Mouse (Mus musculus) lung, postnatal 0 days (tissue): ENCODE data around the gene Gm15446. TPM values are rescaled to one million over a fixed set of nuclear protein-coding genes. Genes with fewer than 3 reads are reported as not detected.
A peak's percentile ranks its signal among the peaks of the same experiment; 100 is the strongest.
"Not testable (repeated sequence)": the region's sequence is repeated elsewhere in the genome, so short reads cannot be mapped to it uniquely, and the experiment has no call there.

Source experiments
- ATAC-seq: fragments of 200-750 bp; cut with Nextera tagmentation; 2 replicates; pipeline ENCODE4 v1.8.0; 2017; ENCODE audit warnings: moderate library complexity
- DNase-seq: peaks from one replicate; pipeline ENCODE4 v3.0.0-alpha.2; 2016; ENCODE audit warnings: low spot score
- H3K27ac ChIP-seq: fragments of 300-500 bp; sonication (generic); 2 replicates; pipeline ENCODE4 v1.5.1; 2014; ENCODE audit warnings: antibody characterized with exemption, mild to moderate bottlenecking, low read length, mixed read lengths
- H3K27me3 ChIP-seq: fragments of 300-500 bp; sonication (generic); replicated peaks from 2 replicates; pipeline ENCODE4 v1.6.1; 2014; ENCODE audit warnings: low read length, mixed read lengths; ENCODE audit not compliant: insufficient read depth
- H3K36me3 ChIP-seq: fragments of 300-500 bp; sonication (generic); 2 replicates; pipeline ENCODE4 v1.6.1; 2014; ENCODE audit warnings: low read length, mixed read lengths; ENCODE audit not compliant: insufficient read depth
- H3K4me1 ChIP-seq: fragments of 300-500 bp; sonication (generic); 2 replicates; pipeline ENCODE4 v1.6.1; 2014; ENCODE audit warnings: antibody characterized with exemption, low read depth, low read length, mixed read lengths; ENCODE audit not compliant: insufficient read depth
- H3K4me2 ChIP-seq: fragments of 300-500 bp; sonication (generic); replicated peaks from 2 replicates; pipeline ENCODE4 v1.6.1; 2014; ENCODE audit warnings: low read depth, mild to moderate bottlenecking, low read length, moderate library complexity, mixed read lengths
- H3K4me3 ChIP-seq: fragments of 300-500 bp; sonication (generic); 2 replicates; pipeline ENCODE4 v1.5.1; 2014; ENCODE audit warnings: low read depth, low read length
- H3K9ac ChIP-seq: fragments of 300-500 bp; sonication (generic); replicated peaks from 2 replicates; pipeline ENCODE4 v1.6.1; 2014; ENCODE audit warnings: low read depth, mild to moderate bottlenecking
- H3K9me3 ChIP-seq: fragments of 300-500 bp; sonication (generic); 2 replicates; pipeline ENCODE4 v1.6.1; 2016; ENCODE audit warnings: low read length, mixed read lengths
- CTCF ChIP-seq: IDR thresholded peaks from 2 replicates; pipeline ENCODE4 v1.5.1; 2016; ENCODE audit warnings: antibody characterized with exemption, mild to moderate bottlenecking
- EP300 ChIP-seq: IDR thresholded peaks from 2 replicates; pipeline ENCODE4 v1.6.1; 2016; ENCODE audit warnings: antibody characterized with exemption, mild to moderate bottlenecking, control low read depth
- WGBS: fragments of 180-500 bp; shearing (Covaris S2); extraction: QIAGEN DNeasy Blood & Tissue Kit; methylation state at CpG from one replicate; pipeline ENCODE4 v1.1.7; 2014; 5-methylcytosine and 5-hydroxymethylcytosine counted together
- polyA plus RNA-seq: library from polyadenylated mRNA; unstranded; fragments of >200 nt; fragmentation: Nextera tagmentation; extraction: Ambion mirVana; gene quantifications from 2 replicates; pipeline ENCODE4 v1.2.1, GENCODE M21; 2015

Gene Gm15446
- polyA plus RNA-seq = 0.24 and 0.64 TPM in 2 replicates

- H3K27me3 ChIP-seq, H3K36me3 ChIP-seq, H3K27ac ChIP-seq, H3K4me1 ChIP-seq, H3K9me3 ChIP-seq: not testable (repeated sequence)
- H3K4me2 ChIP-seq = peak within 1 kb of the TSS; percentile 55
- under 1% methylated on average over 22 of the region's 22 CpGs for WGBS
- DNase-seq = peak; percentile 92
- TF ChIP-seq CTCF = peak; percentile 25
- H3K9ac ChIP-seq = peak within 1 kb of the TSS; percentile 32; the same call in 1 of the 2 replicates
- ATAC-seq = peak; percentile 99
- H3K4me3 ChIP-seq = peak within 1 kb of the TSS; percentile 50
Measured at GRCm38 (mm10) chr5:109923261-109924071, at the start of gene Gm15446. Gm15446 (plus strand) TSS chr5:109923400.

- not testable (repeated sequence) for H3K4me1 ChIP-seq, H3K27me3 ChIP-seq, H3K36me3 ChIP-seq, H3K9me3 ChIP-seq, H3K4me3 ChIP-seq, H3K9ac ChIP-seq, DNase-seq, H3K27ac ChIP-seq, ATAC-seq
- WGBS = 20% methylated on average over 2 of the region's 2 CpGs
- peak overlapping the region; percentile 55 for H3K4me2 ChIP-seq
Measured at GRCm38 (mm10) chr5:109924129-109924528, 929 bp downstream of the Gm15446 start.

GRCm38 (mm10) chr5:109924936-109925335, 1.7 kb downstream of the Gm15446 start:
- Histone ChIP-seq H3K4me1 (no peaks in the 10 kb centered on the region), H3K4me2 (no peak overlapping the region), H3K27ac (no peak overlapping the region), H3K27me3 (no peaks in the 10 kb centered on the region), H3K9ac (no peak overlapping the region), H3K9me3 (no peaks in the 10 kb centered on the region), H3K4me3 (no peak overlapping the region), H3K36me3 (no peaks in the 10 kb centered on the region)
- no peak for ATAC-seq
- DNase-seq = no peak
- TF ChIP-seq EP300 (no peak), CTCF (no peak)

GRCm38 (mm10) chr5:109950281-109950680, 27.1 kb downstream of the Gm15446 start:
- Histone ChIP-seq H3K9ac (no peak overlapping the region), H3K27me3 (no peaks in the 10 kb centered on the region), H3K27ac (no peak overlapping the region), H3K4me2 (no peak overlapping the region), H3K36me3 (no peaks in the 10 kb centered on the region), H3K9me3 (no peaks in the 10 kb centered on the region), H3K4me3 (no peak overlapping the region), H3K4me1 (no peaks in the 10 kb centered on the region)
- no peak for ATAC-seq
- TF ChIP-seq EP300 (no peak), CTCF (no peak)
- no peak for DNase-seq
- 67% methylated on average over 1 of the region's 1 CpGs for WGBS

GRCm38 (mm10) chr5:109980743-109981142, 57.5 kb downstream of the Gm15446 start:
- not testable (repeated sequence) for H3K4me2 ChIP-seq, H3K27me3 ChIP-seq, H3K9ac ChIP-seq, ATAC-seq, H3K27ac ChIP-seq, DNase-seq, H3K9me3 ChIP-seq, H3K4me3 ChIP-seq, H3K4me1 ChIP-seq, H3K36me3 ChIP-seq
- 76% methylated on average over 2 of the region's 2 CpGs for WGBS

Other genes with a start within 250 kb of the Gm15446 start
- gene 5430403G16Rik, start 232.4 kb upstream of the Gm15446 start, polyA plus RNA-seq = 1.3 and 1.5 TPM in 2 replicates
- 9.3 and 10.3 TPM in 2 replicates for gene 4930522L14Rik, start 171.5 kb upstream of the Gm15446 start, polyA plus RNA-seq
- gene Zfp932, start 73.1 kb downstream of the Gm15446 start, polyA plus RNA-seq = 11.2 and 13.5 TPM in 2 replicates
- 1.6 and 2.0 TPM in 2 replicates for gene Gm17655, start 149.1 kb downstream of the Gm15446 start, polyA plus RNA-seq
- 0.23 and 0.26 TPM in 2 replicates for gene Gm35315, start 171.0 kb downstream of the Gm15446 start, polyA plus RNA-seq
- 1.1 TPM in 2 replicates for gene Plcxd1, start 176.6 kb downstream of the Gm15446 start, polyA plus RNA-seq
- gene Gtpbp6, start 184.8 kb downstream of the Gm15446 start, polyA plus RNA-seq = 26.3 and 30.9 TPM in 2 replicates
- 2.6 and 3.0 TPM in 2 replicates for gene Zfp605, start 186.7 kb downstream of the Gm15446 start, polyA plus RNA-seq
- 32.8 and 37.0 TPM in 2 replicates for gene Chfr, start 212.4 kb downstream of the Gm15446 start, polyA plus RNA-seq